ENCODE assay signal across 7 mouse cellular contexts in the genomic region with DNA sequence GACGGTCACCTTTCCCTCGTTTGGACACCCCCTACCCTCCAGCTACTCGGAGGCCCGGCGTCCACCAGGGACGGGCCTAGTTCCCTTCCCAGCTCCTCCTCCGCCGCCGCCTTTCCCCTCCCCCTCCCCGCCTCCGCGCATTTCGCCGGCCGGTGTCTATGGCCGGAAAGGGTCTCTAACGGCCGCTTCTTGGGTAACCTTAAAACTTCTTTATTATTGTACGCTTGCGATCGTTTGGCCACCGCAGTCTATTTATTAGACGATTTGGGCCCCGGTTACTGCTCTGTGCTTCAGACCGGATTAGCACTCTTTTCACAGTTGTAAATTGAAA. TPM values are rescaled to one million over a fixed set of nuclear protein-coding genes. Genes with fewer than 3 reads are reported as not detected.
A peak's percentile ranks its signal among the peaks of the same experiment; 100 is the strongest.
DNase-seq lines count a peak whose midpoint lies in the region; ATAC-seq lines count a peak whose summit lies in the region.

No protein-coding gene starts in this region.

- H3K9me3 ChIP-seq in intestine, embryonic 16.5 days (ENCODE audit: control insufficient read depth, low read length): no peaks in the 10 kb centered on the region
- no peaks in the 10 kb centered on the region for H3K9me3 ChIP-seq in limb, embryonic 12.5 days
- no peaks in the 10 kb centered on the region for H3K9me3 ChIP-seq in midbrain, embryonic 14.5 days (ENCODE audit: control insufficient read depth, low read length)

- WGBS in intestine, embryonic 16.5 days: under 1% methylated on average over 25 of the region's 25 CpGs
- 2% methylated on average over 25 of the region's 25 CpGs for WGBS in limb, embryonic 12.5 days
- under 1% methylated on average over 25 of the region's 25 CpGs for WGBS in midbrain, embryonic 14.5 days

- H3K36me3 ChIP-seq in intestine, embryonic 16.5 days (ENCODE audit: control insufficient read depth, insufficient read depth, low read length): peaks cover 8% of the 10 kb centered on the region; the same call in 1 of the 2 replicates
- peaks cover 19% of the 10 kb centered on the region for H3K36me3 ChIP-seq in limb, embryonic 12.5 days
- H3K36me3 ChIP-seq in midbrain, embryonic 14.5 days (ENCODE audit: control insufficient read depth, insufficient read depth, low read length): peaks cover 14% of the 10 kb centered on the region

- H3K4me3 ChIP-seq in intestine, embryonic 16.5 days (ENCODE audit: low read length): peak overlapping the region; percentile 72
- H3K4me3 ChIP-seq in limb, embryonic 12.5 days (replicated peaks): peak overlapping the region; percentile 77
- peak overlapping the region; percentile 61 for H3K4me3 ChIP-seq in midbrain, embryonic 14.5 days (replicated peaks; ENCODE audit: low read depth, low read length)

- H3K27ac ChIP-seq in intestine, embryonic 16.5 days (ENCODE audit: low read length): peak overlapping the region; percentile 97
- H3K27ac ChIP-seq in limb, embryonic 12.5 days: peak overlapping the region; percentile 97
- peak overlapping the region; percentile 96 for H3K27ac ChIP-seq in midbrain, embryonic 14.5 days (replicated peaks; ENCODE audit: low read depth, low read length)

- ATAC-seq in intestine, embryonic 16.5 days: peak; percentile 66
- peak; percentile 73 for ATAC-seq in limb, embryonic 12.5 days (ENCODE audit: insufficient number of reproducible peaks, insufficient read depth, low FRiP score, low TSS enrichment, low read depth)
- ATAC-seq in midbrain, embryonic 14.5 days (ENCODE audit: low FRiP score, low TSS enrichment): peak; percentile 65

- peak overlapping the region; percentile 57 for H3K4me2 ChIP-seq in intestine, embryonic 16.5 days (ENCODE audit: low read depth, low read length)
- peak overlapping the region; percentile 63 for H3K4me2 ChIP-seq in limb, embryonic 12.5 days
- peak overlapping the region; percentile 73 for H3K4me2 ChIP-seq in midbrain, embryonic 14.5 days (ENCODE audit: low read length)

- H3K27me3 ChIP-seq in intestine, embryonic 16.5 days (replicated peaks; ENCODE audit: control insufficient read depth, insufficient read depth, low read length): no peaks in the 10 kb centered on the region
- H3K27me3 ChIP-seq in limb, embryonic 12.5 days: no peaks in the 10 kb centered on the region
- no peaks in the 10 kb centered on the region for H3K27me3 ChIP-seq in midbrain, embryonic 14.5 days (ENCODE audit: control insufficient read depth, insufficient read depth, low read length)

- peak overlapping the region; percentile 90 for H3K9ac ChIP-seq in intestine, embryonic 16.5 days (ENCODE audit: low read depth, low read length)
- H3K9ac ChIP-seq in limb, embryonic 12.5 days (replicated peaks): peak overlapping the region; percentile 90
- peak overlapping the region; percentile 84 for H3K9ac ChIP-seq in midbrain, embryonic 14.5 days (replicated peaks; ENCODE audit: low read length)

- DNase-seq in adrenal gland, adult 2 months: peak; percentile 92
- peak; percentile 62 to 79 for DNase-seq in cerebellum, postnatal 4 days (ENCODE audit: low spot score in 2 of 2)
- peak; percentile 86 for DNase-seq in gastrocnemius, postnatal 10 days
- peak; percentile 77 for DNase-seq in midbrain, embryonic 14.5 days
- peak; percentile 83 to 88 for DNase-seq in spleen, postnatal 10 days (ENCODE audit: low spot score in 2 of 2)

- peaks cover 5% of the 10 kb centered on the region for H3K4me1 ChIP-seq in intestine, embryonic 16.5 days (ENCODE audit: control insufficient read depth, insufficient read depth, low read length)
- peaks cover 7% of the 10 kb centered on the region for H3K4me1 ChIP-seq in limb, embryonic 12.5 days (replicated peaks)
- peaks cover 17% of the 10 kb centered on the region for H3K4me1 ChIP-seq in midbrain, embryonic 14.5 days (ENCODE audit: control insufficient read depth, insufficient read depth, low read length)

RNA-seq across cellular contexts. Expression of a gene that starts 0.9 kb away (rescaled TPM):
- 100 to 1,000 TPM; 190 to 239 TPM for total RNA-seq in adrenal gland, adult 2 months (2021)
- 104 and 109 TPM in 2 replicates for polyA plus RNA-seq in adrenal gland, adult 2 months (2012; rRNA removed)
- total RNA-seq in gastrocnemius, postnatal 10 days (2021): 100 to 1,000 TPM; 113 to 153 TPM
- 69.8 and 76.6 TPM in 2 replicates for polyA plus RNA-seq in intestine, embryonic 16.5 days (2015; fragmentation: Nextera tagmentation; extraction: Ambion mirVana)
- 152 and 156 TPM in 2 replicates for polyA plus RNA-seq in limb, embryonic 12.5 days (2016; fragmentation: Nextera tagmentation; extraction: Ambion mirVana)
- polyA plus RNA-seq in midbrain, embryonic 14.5 days (2014; fragmentation: Nextera tagmentation; extraction: Ambion mirVana): 172 and 175 TPM in 2 replicates

RNA-seq across cellular contexts. Expression of a gene that starts 1.4 kb away (rescaled TPM):
- total RNA-seq in adrenal gland, adult 2 months (2021): 100 to 1,000 TPM; 112 to 114 TPM
- polyA plus RNA-seq in adrenal gland, adult 2 months (2012; rRNA removed): 15.8 and 22.5 TPM in 2 replicates
- total RNA-seq in gastrocnemius, postnatal 10 days (2021): 10 to 100 TPM; 54.5 to 58.5 TPM
- polyA plus RNA-seq in intestine, embryonic 16.5 days (2015; fragmentation: Nextera tagmentation; extraction: Ambion mirVana): 85.2 and 99.7 TPM in 2 replicates
- polyA plus RNA-seq in limb, embryonic 12.5 days (2016; fragmentation: Nextera tagmentation; extraction: Ambion mirVana): 126 and 133 TPM in 2 replicates
- polyA plus RNA-seq in midbrain, embryonic 14.5 days (2014; fragmentation: Nextera tagmentation; extraction: Ambion mirVana): 42.8 and 64.2 TPM in 2 replicates

RNA-seq across cellular contexts. Expression of a gene that starts 29.4 kb away (rescaled TPM):
- total RNA-seq in adrenal gland, adult 2 months (2021): 10 to 100 TPM; 10.3 to 16.6 TPM
- 0.64 and 0.70 TPM in 2 replicates for polyA plus RNA-seq in adrenal gland, adult 2 months (2012; rRNA removed)
- 1 to 10 TPM; 4.8 to 5.3 TPM for total RNA-seq in gastrocnemius, postnatal 10 days (2021)
- 2.8 TPM in 2 replicates for polyA plus RNA-seq in intestine, embryonic 16.5 days (2015; fragmentation: Nextera tagmentation; extraction: Ambion mirVana)
- 4.2 and 4.9 TPM in 2 replicates for polyA plus RNA-seq in limb, embryonic 12.5 days (2016; fragmentation: Nextera tagmentation; extraction: Ambion mirVana)
- polyA plus RNA-seq in midbrain, embryonic 14.5 days (2014; fragmentation: Nextera tagmentation; extraction: Ambion mirVana): 6.3 and 8.7 TPM in 2 replicates

RNA-seq across cellular contexts. Expression of a gene that starts 40.4 kb away (rescaled TPM):
- 1 to 10 TPM; 4.6 to 5.3 TPM for total RNA-seq in adrenal gland, adult 2 months (2021)
- 5.6 and 7.7 TPM in 2 replicates for polyA plus RNA-seq in adrenal gland, adult 2 months (2012; rRNA removed)
- total RNA-seq in gastrocnemius, postnatal 10 days (2021): 1 to 10 TPM; 2.4 to 3.8 TPM
- polyA plus RNA-seq in intestine, embryonic 16.5 days (2015; fragmentation: Nextera tagmentation; extraction: Ambion mirVana): 12.0 and 12.2 TPM in 2 replicates
- polyA plus RNA-seq in limb, embryonic 12.5 days (2016; fragmentation: Nextera tagmentation; extraction: Ambion mirVana): 36.2 and 38.5 TPM in 2 replicates
- polyA plus RNA-seq in midbrain, embryonic 14.5 days (2014; fragmentation: Nextera tagmentation; extraction: Ambion mirVana): 22.2 and 24.7 TPM in 2 replicates

RNA-seq across cellular contexts. Expression of a gene that starts 50.6 kb away (rescaled TPM):
- total RNA-seq in adrenal gland, adult 2 months (2021): 10 to 100 TPM; 60.0 to 62.2 TPM
- polyA plus RNA-seq in adrenal gland, adult 2 months (2012; rRNA removed): 27.4 and 34.4 TPM in 2 replicates
- 10 to 100 TPM; 15.2 to 15.9 TPM for total RNA-seq in gastrocnemius, postnatal 10 days (2021)
- polyA plus RNA-seq in intestine, embryonic 16.5 days (2015; fragmentation: Nextera tagmentation; extraction: Ambion mirVana): 33.8 and 34.3 TPM in 2 replicates
- 26.1 and 28.6 TPM in 2 replicates for polyA plus RNA-seq in limb, embryonic 12.5 days (2016; fragmentation: Nextera tagmentation; extraction: Ambion mirVana)
- 72.3 and 77.8 TPM in 2 replicates for polyA plus RNA-seq in midbrain, embryonic 14.5 days (2014; fragmentation: Nextera tagmentation; extraction: Ambion mirVana)

Comparison
In these comparisons a context has a peak if more than half of its experiments do, and no peak if none do; other contexts are left out.
1. Peak in every context shown above with its lines: DNase-seq, ATAC-seq, H3K4me3 ChIP-seq and H3K27ac ChIP-seq.